Mouse (Mus musculus): ENCODE results near the gene Rnf26.

Gene Rnf26

DNA sequence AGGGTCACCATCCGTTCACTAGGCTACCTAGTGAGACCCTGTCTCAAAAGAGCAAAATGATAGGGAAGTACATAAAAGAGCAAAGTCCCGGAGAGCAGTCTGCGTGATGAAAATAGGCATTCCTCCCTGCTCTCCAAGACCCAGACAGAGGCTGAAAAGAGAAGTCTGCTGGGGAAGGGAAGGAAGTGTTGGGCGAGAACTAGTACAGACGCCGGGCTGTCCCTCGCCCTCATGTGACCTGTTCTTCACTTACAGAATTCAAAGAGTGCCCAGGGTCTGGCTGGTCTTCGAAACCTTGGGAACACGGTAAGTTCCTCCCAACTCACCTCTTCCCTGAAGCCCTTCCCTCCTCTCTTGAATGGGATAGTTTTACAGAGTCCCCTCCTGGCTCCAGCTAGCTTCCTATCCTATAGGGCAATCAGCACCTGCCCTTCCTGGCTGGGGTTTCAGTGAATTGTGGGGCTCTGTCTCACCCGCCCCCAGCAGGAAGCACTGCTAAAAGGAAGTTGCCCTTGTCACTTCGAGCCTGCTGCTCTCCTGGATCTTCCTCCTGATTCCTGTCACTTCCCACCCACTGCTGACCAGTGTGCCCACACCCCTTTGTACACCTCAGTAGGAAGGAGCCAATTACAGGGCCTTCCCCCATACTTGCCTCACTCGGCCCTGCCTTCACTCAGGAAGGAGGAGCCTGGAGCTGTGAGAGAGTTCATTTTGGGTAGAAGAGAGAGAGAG is 24.3 kb downstream of the Rnf26 start:
- no peak for DNase-seq (ENCODE audit: low read depth)

DNA sequence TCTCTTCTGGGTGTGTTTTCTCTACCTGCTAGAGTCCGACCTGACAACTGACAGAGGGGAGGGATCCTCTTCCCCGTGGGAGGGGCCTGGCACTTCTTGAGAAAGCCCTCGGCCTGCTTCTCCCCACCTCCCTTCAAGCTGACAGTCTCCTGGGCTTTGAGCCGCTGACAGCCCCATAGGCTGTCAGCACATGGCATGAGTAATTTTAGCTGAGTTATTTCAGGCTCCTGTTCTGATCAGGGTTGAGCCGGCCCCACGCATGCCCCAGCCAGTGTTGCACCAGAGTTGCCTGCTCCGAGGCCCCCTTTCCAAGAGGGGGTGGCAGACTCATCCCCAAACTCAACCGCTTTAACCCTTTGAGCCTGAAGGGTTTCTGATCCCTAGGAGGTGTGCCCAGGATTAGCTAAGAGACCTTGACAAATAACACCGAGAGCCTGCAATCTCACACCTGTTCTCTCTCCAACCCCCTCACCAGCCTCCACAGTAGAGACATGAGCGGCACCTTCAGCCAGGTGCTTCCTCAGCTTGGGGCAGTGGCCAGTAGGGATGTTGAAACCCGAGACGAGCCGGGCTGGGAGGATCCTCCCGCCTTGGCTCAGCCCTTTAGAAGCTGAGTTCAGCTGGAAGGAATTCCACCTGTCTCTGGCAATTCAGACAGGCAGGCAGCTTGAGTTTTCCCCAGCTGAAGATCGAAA is 25.4 kb downstream of the Rnf26 start:
- no peak for DNase-seq (ENCODE audit: low read depth)

DNA sequence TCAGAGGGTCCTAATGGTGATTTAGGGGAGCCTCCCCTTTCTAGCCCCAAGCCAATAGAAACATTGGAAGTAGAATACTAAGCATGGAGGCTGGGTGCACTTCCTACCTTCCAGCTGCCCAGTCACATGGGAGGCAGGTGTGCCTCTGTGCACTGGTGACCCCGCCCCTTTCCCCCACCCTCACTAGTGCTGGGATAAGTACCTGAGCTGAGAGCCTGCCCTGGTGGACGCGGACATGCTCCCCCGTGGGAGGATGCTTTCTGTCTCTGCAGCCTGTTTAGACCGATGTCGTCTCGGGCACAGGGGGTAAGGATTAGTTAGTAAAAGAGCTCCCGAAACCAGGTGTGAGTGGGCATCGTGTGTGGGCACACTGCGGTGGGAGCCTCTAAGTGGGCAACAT is 26.4 kb downstream of the Rnf26 start:
- DNase-seq (ENCODE audit: low read depth) = no peak

DNA sequence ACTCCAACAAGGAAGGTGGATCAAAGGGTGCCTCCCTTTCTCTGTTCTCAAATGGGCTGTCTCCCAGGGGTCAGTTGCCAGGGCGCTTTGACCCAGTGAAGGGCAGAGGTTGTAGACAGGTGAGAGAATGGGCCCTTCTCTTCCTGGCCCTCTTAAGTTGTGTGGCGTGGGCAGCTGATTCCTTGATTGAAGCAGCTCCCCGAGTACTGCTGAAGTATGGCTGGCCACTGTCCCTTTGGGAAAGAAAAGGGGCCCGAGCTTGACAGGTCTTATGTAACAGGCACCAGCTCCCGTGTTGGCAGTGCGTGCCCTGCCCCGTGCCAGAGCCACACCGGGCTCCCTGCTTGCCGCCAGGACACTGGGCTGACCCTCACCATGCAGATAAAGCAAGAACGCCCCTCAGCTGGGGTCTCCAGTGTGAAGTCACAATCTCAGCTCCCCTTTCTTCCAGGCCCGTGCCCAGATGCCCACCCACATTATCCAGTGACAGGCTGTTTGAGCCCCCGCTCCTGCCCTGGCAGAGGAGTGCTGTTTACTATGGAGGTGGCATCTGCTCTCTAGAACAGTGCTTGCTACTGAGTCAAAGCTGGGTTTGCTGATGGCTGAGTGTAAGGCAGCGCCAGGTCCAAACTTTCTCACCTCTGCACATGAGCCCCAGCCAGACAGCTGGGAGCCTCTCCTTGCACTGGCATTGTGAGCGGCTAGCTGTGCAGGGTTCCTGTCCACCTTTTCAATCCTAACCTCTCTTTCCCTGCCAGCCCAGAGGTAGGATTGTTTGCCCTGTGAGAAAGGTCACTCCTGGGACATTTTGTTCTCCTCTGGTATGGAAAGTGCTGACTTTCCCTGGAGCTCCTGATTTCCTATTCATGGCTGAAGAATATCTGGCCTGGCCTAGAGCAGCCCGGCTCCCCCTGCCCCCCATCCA is 27.3 kb downstream of the Rnf26 start:
- DNase-seq (ENCODE audit: low read depth) = no peak

DNA sequence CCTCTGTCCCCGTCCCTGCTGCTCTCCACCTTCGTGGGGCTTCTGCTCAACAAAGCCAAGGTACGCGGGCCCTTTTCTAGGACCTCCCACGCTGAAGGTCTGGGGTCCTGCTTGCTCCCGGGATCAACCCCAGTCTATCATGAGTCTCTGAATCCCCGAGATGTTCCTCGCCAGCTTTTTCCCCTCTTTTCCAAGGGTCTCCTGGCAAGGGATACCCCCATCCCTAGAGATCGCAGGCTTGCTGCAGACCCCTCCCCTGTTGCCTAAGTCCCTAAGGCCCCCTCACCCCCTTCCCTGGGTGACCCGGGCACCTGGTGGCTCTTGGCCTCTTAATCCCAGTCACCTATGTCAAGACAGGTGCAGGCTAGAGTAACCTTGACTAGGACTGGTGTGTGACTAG is 28.0 kb downstream of the Rnf26 start:
- DNase-seq (ENCODE audit: low read depth) = no peak

DNA sequence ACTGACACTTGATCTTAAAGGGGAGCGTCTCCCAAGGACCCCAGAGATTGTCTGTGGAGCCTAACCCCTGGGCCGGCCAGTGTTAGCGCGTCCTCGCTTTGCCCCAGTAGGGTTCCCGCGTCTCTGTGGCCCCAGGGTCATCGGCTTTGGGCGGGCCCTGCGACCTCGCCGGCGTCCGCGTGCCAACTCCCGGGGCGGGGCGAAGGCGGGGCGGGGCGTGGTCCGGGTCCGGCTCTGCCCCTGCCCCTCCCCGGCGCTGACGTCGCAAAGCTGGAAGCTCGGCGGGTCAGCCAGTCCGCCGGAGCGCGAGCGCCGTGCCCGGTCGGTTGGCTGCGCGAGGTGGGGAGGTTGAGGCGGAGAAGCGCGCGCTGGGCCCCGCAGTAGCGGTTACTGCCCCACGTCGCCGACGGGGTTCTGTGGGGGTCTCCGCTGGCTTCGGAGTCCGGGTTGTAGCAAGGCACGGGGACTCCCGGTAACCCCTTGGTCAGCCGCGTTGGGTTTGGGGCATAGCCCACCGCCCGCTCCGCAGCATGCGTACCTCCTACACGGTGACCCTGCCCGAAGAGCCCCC is 28.6 kb downstream of the Rnf26 start:
- DNase-seq (ENCODE audit: low read depth) = peak; percentile 87

DNA sequence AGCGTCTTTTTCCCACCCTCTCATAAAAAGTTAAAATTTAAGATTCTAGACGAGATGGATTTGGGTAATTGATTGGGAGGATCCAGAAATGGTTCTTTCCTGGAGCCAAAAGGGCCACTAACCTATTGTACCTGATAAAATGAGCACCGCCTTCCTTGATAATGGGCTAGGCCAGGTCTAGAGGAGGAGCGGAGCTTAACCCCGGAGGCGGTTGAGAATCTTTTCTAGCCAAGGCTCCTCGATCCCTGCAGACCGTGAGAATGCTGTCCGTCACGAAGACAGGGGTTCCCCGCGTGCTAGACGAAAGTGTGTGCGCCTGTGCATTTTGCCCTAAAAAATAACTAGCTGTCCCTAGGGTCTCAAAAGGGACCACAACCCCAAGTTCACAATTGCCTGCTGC is 29.1 kb downstream of the Rnf26 start:
- no peak for DNase-seq (ENCODE audit: low read depth)

DNA sequence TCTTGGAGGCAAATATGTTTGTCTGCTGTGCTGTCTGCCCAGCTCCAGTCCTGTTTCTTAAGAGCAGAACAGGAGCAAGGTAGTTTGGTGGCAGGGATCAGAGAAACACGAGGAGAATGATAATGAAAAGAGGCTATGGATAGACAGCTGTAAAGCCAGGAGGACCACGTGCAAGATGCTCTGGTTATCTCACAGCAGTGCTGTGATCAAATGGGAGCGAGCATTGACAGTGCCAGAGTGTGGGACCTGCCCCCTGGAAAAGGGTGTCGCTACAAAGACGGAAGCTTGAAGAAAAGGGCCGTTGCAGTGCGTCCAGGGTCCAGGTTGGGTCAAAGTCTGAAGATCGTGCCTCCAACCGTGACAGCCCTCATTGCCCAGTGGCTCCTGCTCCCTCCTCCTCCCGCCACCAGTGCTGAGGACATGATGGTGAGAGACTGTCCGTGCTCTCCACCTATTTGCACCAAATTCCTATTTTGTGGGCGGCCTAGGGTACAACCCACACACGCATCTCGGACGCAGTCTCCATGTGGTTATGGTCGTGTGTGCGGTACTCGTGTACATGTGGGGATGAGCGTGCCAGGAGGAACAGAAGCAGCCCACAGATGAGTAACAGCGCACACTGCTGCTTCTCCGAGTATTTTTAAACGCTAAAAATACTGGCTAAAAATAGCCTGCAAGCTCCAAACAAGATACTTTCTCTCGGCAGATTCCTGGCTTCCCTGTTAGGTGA is 29.8 kb downstream of the Rnf26 start:
- DNase-seq (ENCODE audit: low read depth) = no peak

DNA sequence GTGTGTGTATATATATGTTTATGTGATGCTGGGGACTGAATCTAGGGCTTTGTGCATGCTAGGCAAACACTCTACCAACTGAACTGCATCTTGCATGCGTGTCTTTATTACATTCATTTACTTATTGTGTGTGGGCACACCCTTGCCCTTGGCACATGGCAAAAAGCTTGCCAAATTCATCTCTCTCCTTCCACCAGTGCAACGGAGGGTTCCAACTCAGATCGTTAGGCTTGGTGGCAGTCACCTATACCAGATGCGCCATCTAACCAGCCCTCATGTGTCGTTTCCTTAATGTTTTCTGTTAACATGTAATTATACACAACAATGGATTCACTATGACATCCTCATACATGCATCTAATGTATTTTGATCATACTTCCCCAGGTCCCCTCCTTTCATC is 31.1 kb downstream of the Rnf26 start:
- DNase-seq (ENCODE audit: low read depth) = no peak

DNA sequence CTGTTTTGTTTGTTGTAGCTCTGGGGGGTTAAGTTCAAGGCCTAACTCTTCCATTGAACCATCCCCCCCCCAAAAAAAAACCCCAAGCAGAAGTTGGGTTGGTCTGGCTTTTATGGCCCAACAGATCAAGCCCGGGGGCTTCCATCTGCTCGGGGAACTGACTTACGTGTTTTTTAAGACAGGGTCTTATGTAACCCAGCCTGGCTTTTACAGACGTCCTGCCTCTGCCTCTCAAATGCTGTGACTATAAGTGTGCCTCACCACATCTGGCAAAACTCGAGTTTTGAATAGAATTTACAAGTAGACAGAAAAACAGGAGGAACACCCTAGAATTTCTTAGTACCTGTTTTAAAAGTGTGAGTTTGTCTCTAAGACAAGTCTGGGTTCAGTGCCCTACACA is 31.7 kb downstream of the Rnf26 start:
- no peak for DNase-seq (ENCODE audit: low read depth)

DNA sequence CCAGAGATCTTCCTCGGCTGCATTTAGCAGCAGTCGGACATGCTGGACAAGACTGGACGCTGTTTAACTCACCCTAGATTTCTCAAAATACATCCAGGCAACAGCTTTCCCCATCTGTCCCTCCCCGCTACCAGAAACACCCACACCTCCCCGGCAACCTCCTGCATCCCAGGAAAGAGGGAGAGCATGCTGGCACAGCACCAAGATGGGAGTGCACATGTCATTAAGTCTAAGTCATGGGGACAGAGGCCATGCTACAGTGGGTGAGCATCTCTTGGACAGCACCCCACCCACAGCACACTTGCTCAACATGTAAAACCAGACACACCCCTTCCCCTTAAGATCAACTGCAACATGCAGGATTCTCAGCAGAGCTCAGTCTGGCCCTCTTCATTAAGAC is 32.4 kb downstream of the Rnf26 start:
- no peak for DNase-seq (ENCODE audit: low read depth)

DNA sequence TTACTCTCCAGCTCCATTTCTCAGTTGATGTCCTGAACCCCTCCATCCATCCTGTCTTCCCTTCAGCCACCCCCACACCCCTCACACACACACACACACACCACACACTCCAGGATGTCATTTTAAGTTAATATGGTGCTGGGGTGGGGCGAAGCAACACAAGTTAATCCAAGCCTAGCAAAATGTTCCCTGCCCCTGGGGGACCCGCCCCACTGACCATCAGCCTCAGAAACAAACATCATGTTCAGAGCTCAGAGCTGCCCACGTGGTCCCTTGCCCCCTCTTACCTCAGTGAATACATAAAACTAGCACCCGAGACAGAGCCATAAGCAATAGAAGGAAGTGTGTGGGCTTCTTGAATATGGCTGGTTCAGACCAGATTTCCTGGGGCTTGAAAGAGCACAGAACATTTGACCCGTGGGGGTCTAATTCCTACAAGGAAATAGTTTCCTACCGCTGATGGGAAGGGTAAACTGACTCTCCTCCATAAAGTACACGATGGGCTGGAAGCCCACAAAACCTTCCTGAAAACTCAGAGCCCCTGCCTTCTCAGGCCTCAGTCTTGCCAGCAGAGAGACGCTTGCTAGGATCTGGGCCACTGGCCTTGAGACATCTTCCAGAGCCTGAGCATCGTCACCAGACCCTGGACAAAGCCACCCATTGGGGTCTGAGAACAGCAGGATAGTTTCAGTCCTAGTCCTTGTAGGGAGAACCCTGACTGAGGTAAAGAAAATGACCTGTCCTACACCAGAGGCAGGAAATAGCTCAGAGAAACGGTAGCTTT is 33.1 kb downstream of the Rnf26 start:
- DNase-seq (ENCODE audit: low read depth) = no peak

DNA sequence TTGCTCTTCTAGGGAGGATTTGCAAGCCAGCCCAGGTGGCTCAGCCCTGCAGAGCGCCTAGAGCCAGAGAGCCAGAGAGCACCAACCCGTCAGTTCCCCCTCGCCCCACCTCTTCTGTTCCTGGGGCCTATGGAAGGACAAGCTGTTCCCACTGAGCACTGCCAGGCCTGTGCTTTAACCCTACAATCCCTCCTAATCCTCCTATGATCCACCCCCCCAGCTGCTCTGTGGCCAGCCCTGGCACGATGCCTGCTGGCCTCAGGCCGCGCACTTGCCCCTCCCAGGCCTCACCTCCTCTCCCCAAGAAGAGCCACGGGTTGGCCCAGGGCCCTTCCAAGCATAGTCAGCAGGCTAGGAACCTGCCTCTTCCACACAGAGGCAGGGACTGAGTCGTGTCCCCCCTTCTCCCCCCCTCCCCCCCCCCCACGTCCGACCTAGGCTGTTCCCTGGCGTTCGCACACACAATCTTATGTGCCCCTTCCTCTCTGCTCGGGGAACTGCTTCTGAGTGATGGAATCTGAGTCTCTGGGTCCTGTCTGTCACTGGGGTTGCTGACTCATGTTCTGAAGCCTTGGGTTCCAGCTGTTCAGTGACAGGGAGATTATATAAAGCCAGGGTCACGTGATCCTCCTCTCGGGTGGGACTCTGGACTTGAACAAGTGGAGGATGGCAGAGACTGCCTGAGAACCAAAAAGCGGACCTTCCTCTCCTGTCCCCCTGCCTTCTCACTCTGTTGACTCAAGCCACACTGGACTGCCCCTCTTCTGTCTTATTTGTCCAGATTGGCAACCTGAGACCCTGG is 34.2 kb downstream of the Rnf26 start:
- no peak for DNase-seq (ENCODE audit: low read depth)

DNA sequence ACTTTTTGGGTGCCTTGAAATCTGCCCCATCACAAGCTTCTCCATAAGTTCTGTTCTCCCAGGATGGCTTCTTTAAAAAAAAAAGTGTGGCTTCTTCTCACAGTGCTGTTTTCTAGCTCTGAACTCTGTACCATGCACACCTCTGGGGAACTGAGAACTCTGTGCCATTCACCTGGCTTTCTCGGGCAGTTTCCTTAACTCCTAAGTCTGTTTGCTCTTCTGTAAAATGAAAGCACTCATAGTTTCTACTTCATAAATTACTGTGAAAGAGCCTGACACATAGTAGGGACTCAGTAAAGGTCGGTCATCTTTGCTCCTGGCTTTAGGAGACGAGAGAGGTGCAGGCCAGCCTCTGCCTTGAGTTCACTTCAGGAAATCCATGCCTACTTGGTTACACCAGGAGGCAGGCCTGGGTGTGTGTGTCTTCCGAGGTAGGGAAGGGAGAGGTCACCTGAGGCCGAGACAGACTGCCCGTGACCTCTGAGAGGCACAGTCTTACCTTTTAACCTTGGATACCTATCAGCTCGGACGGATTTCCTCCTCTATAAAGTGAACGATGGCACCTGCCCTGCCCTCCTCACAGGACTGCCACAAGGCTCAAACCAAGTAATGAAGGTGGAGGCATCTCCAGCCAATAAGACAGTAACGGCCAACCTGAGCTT is 35.0 kb downstream of the Rnf26 start:
- DNase-seq (ENCODE audit: low read depth) = no peak

DNA sequence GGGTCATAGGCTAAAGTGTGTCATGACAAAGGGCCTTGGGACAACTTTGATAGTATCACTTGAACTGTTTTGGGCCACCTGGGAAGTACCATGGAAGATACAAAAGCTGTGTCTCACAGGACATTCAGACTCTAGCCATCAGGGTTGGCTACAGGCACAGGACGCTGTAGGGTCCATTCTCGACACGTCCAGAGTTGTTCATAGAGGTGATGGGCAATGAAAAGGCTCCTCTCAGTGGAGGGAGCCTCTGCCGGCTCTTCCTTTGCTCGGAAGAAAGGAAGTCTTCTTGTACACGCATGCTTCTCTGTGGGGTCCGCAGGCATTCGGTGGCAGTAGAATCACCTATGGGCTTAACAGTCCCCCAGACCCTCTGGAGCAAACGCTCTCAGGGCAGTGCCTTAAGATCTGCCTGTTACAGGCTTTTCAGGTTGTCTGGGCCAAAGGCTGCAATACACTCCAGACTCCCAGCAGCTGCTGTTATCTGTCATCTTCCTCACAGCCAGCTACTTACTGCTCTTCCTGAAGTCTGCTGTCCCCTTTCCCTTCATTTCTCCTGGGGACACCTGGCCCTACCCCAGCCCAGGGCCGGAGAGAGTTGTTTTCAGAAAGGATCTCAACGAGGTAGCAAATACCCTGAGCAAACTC is 35.9 kb downstream of the Rnf26 start:
- DNase-seq (ENCODE audit: low read depth) = no peak

DNA sequence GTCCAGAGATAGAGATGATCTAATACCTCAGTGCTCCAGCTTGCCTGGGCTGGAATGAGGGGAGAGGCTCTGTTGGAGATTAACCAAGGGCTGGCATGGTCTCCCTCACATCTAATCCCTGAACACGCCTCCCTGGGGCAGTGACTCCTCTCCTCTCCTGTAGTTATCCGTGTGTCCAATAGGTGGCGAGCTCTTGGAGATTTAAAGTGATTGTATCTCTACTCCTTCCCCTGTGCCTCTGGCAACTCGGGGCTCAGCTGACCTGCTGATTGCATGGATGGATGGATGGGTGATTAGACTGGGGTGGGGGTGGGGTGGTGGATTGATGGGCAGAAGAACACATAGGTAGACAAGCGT is 36.6 kb downstream of the Rnf26 start:
- peak; percentile 84 for DNase-seq (ENCODE audit: low read depth)

DNA sequence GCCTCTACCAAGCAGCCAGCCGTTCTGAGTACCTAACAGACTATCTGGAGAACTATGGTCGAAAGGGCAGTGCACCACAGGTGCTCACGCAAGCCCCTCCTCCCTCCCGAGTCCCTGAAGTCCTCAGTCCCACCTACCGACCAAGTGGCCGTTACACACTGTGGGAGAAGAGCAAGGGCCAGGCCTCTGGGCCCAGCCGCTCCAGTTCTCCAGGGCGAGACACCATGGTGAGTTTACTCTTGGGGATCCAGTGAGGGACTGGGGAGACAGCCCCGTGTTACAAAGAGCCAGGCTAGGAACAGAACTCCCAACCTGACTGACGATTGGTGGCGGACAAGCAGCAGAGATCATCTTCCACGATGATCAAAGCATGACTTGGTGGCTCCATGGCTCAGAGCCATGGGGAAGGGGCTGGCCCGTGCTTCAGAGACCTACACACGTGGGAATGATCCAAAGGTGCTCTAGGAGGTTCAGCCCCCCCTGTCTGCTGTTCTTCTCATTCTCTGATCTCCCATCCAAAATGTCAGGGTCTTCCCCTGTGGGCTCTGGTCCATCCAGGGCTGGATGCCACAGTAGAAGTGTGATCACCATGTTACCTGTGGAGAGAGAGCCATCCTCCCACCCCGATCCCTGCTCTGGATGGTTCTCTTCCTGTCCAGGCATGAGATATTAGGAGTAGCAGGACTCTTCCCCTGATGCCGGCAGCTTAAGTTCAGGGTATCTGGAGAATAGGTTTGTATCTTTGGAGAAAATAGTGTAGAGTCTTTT is 37.1 kb downstream of the Rnf26 start:
- no peak for DNase-seq (ENCODE audit: low read depth)

DNA sequence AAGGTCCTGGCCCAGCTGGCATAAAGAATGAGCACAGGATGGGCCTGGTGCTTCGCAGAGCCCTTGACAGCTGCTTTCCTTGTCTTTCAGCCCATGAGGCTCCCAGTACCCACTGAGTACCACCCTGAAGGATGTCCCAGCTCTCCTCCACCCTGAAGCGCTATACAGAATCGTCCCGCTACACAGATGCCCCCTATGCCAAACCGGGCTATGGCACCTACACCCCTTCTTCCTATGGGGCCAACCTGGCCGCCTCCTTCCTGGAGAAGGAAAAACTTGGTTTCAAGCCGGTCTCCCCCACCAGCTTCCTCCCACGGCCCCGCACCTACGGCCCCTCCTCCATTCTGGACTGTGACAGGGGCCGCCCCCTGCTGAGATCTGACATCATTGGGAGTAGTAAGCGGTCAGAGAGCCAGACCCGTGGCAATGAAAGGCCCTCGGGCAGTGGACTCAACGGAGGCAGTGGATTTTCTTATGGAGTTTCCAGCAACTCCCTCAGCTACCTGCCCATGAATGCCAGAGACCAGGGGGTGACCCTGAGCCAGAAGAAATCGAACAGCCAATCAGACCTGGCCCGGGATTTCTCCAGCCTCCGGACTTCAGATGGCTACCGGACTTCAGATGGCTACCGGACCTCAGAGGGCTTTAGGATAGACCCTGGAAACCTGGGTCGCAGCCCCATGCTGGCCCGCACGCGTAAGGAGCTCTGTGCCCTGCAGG is 37.9 kb downstream of the Rnf26 start:
- DNase-seq (ENCODE audit: low read depth) = no peak
